Mouse (Mus musculus) C2C12 (cell line): ENCODE measurements at regions not wholly inside any gene's neighbourhood (a gene's known extent, or its start where the extent isn't known, plus 50 kb on each side); places are given as distances from the start of the nearest gene placed in this dataset.

Experiments used
- CEBPB ChIP-seq: IDR thresholded peaks from one replicate; pipeline ENCODE4 v1.6.1; 2011; ENCODE audit warnings: low read depth, mild to moderate bottlenecking, control low read depth, moderate library complexity
- CTCF ChIP-seq: IDR thresholded peaks from one replicate; pipeline ENCODE4 v1.5.1; 2011; ENCODE audit not compliant: control insufficient read depth, insufficient read depth, insufficient read length
- FOSL1 ChIP-seq: IDR thresholded peaks from one replicate; pipeline ENCODE4 v1.8.0; 2011; ENCODE audit warnings: mild to moderate bottlenecking, low read length; ENCODE audit not compliant: poor library complexity, insufficient read depth, severe bottlenecking
- MAX ChIP-seq: IDR thresholded peaks from one replicate; pipeline ENCODE4 v1.6.1; 2011; ENCODE audit warnings: mild to moderate bottlenecking, control low read depth
- MYOG ChIP-seq: IDR thresholded peaks from one replicate; pipeline ENCODE4 v1.6.1; 2011; ENCODE audit not compliant: control insufficient read depth, insufficient read length; ENCODE audit errors: extremely low read depth
- USF1 ChIP-seq: IDR thresholded peaks from one replicate; pipeline ENCODE4 v1.6.1; 2011; ENCODE audit warnings: low read depth, mild to moderate bottlenecking, control low read depth, moderate library complexity

DNA sequence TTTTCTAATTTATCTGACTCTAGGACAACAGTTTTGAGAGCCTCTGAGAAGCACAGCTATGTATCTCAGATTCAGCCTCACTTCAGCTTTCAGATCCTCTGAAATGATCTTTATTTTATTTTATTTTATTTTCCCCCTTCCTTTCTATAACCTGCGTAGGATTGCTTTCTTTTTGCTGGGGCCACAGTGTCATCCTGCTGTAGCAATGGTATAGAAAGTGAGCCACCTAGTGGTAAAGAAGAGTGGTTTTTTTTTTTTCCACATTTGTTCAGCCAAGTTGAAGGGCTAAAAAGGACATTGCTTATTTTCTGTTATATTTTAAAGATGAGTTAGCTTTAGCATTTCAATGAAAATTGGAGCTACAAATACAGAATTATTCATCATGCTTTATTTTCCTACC is 966.4 kb downstream of the Fam181b start:
- TF ChIP-seq CTCF (no peak), FOSL1 (no peak), MAX (no peak), USF1 (no peak), CEBPB (no peak), MYOG (no peak)
